Mouse (Mus musculus) heart, postnatal 10 days (tissue): ENCODE results near the gene Mroh9. TPM values are rescaled to one million over a fixed set of nuclear protein-coding genes. Genes with fewer than 3 reads are reported as not detected.

Source experiments
- DNase-seq, 2 experiments: peaks; one replicate each; pipeline ENCODE4 v3.0.0; 2021
- intact Hi-C: fragments of 180-260 bp; cut with DNase I; formaldehyde crosslinking; loops from one replicate; pipeline ENCODE4 v1.15.1; 2025
- total RNA-seq, 2 experiments: library from RNA; stranded (reverse); gene quantifications; 2 replicates each; pipeline ENCODE4 v1.2.3; 2021

The Mroh9 gene
- total RNA-seq, 2 experiments from 2014 or later: not detected

GRCm38 (mm10) chr1:162986121-162986748 is 99.2 kb downstream of the Mroh9 start:
- intact Hi-C loops: no loop called here
- DNase-seq: no peak

GRCm38 (mm10) chr1:162984428-162984827 is 101.0 kb downstream of the Mroh9 start, which contains the start of gene Fmo3:
Fmo3 (minus strand) TSS chr1:162984528.
- intact Hi-C loops: no loop called here

More at GRCm38 (mm10) chr1:162984428-162984827, 101.0 kb downstream of the Mroh9 start, which contains the start of gene Fmo3:
- DNase-seq: no peak

Other genes starting within 250 kb of the Mroh9 start
- 10 to 100 TPM; 33.4 to 41.8 TPM for gene Fmo1, start 219.1 kb downstream of the Mroh9 start, total RNA-seq
- 1 to 10 TPM; 4.1 to 9.1 TPM for gene Fmo2, start 186.9 kb downstream of the Mroh9 start, total RNA-seq
- not detected for gene Fmo6, start 148.2 kb downstream of the Mroh9 start, total RNA-seq
- gene Fmo3, start 101.1 kb downstream of the Mroh9 start, total RNA-seq: not detected
- 10 to 100 TPM; 34.9 to 45.4 TPM for gene Prrx1, start 228.0 kb upstream of the Mroh9 start, total RNA-seq